Mouse (Mus musculus) urinary bladder, postnatal 36 days (tissue): Measurements from ENCODE around the gene Klk15.
"Not testable (repeated sequence)": the region's sequence is repeated elsewhere in the genome, so short reads cannot be mapped to it uniquely, and the experiment has no call there.

Source experiments
- DNase-seq, 2 experiments: peaks; one replicate each; pipeline ENCODE4 v3.0.0; 2022; ENCODE audit warnings: low spot score in 2 of 2, mixed read lengths in 1 of 2

Klk15 gene

GRCm38 (mm10) chr7:43933440-43933839, at the start of gene Klk15:
TSS of gene Klk15 (plus strand) at chr7:43933740.
- DNase-seq: no peak

- DNase-seq: no peak
Measured at GRCm38 (mm10) chr7:43891365-43891764, 42.2 kb upstream of the Klk15 start.

GRCm38 (mm10) chr7:43891788-43892187, 41.8 kb upstream of the Klk15 start:
- peak; percentile 32 to 33 for DNase-seq

GRCm38 (mm10) chr7:43894836-43895235, 38.7 kb upstream of the Klk15 start:
- peak; percentile 83 to 85 for DNase-seq

GRCm38 (mm10) chr7:43914821-43915220, 18.7 kb upstream of the Klk15 start:
- no peak for DNase-seq

- DNase-seq: no peak
Measured at GRCm38 (mm10) chr7:43918426-43918825, 15.1 kb upstream of the Klk15 start.

GRCm38 (mm10) chr7:43918871-43919270, 14.7 kb upstream of the Klk15 start:
- DNase-seq: no peak

- DNase-seq: peak; percentile 65 to 66
Measured at GRCm38 (mm10) chr7:43919559-43920451, 13.7 kb upstream of the Klk15 start.

GRCm38 (mm10) chr7:43920582-43920981, 13.0 kb upstream of the Klk15 start:
- DNase-seq: no peak

- no peak for DNase-seq
Measured at GRCm38 (mm10) chr7:43921087-43921486, 12.5 kb upstream of the Klk15 start.

- DNase-seq: no peak
Measured at GRCm38 (mm10) chr7:43921941-43922340, 11.6 kb upstream of the Klk15 start.

- no peak for DNase-seq
Measured at GRCm38 (mm10) chr7:43925985-43926384, 7.6 kb upstream of the Klk15 start.

- DNase-seq: no peak
Measured at GRCm38 (mm10) chr7:43928521-43928920, 5.0 kb upstream of the Klk15 start.

GRCm38 (mm10) chr7:43932337-43932736, 1.2 kb upstream of the Klk15 start:
- no peak for DNase-seq

GRCm38 (mm10) chr7:43934747-43935146, 1.2 kb downstream of the Klk15 start:
- no peak for DNase-seq

- no peak for DNase-seq
Measured at GRCm38 (mm10) chr7:43936551-43936950, 3.0 kb downstream of the Klk15 start.

GRCm38 (mm10) chr7:43942293-43942692, 8.8 kb downstream of the Klk15 start:
- DNase-seq: not testable (repeated sequence)

- no peak for DNase-seq
Measured at GRCm38 (mm10) chr7:43944727-43945264, 11.3 kb downstream of the Klk15 start.

- no peak for DNase-seq
Measured at GRCm38 (mm10) chr7:43950364-43950763, 16.8 kb downstream of the Klk15 start, which contains the start of gene Klk1b8. TSS of gene Klk1b8 (plus strand) at chr7:43950664.

- no peak for DNase-seq
Measured at GRCm38 (mm10) chr7:43952703-43953102, 19.2 kb downstream of the Klk15 start.

GRCm38 (mm10) chr7:43966451-43966850, 32.9 kb downstream of the Klk15 start, which contains the start of gene Klk1b1:
TSS of gene Klk1b1 (plus strand) at chr7:43966751.
- no peak for DNase-seq

- DNase-seq: no peak
Measured at GRCm38 (mm10) chr7:43967058-43967457, 33.5 kb downstream of the Klk15 start.

- no peak for DNase-seq
Measured at GRCm38 (mm10) chr7:43967612-43968011, 34.1 kb downstream of the Klk15 start.
